Mouse (Mus musculus): Measurements from ENCODE around the gene Kcnk3.

DNA sequence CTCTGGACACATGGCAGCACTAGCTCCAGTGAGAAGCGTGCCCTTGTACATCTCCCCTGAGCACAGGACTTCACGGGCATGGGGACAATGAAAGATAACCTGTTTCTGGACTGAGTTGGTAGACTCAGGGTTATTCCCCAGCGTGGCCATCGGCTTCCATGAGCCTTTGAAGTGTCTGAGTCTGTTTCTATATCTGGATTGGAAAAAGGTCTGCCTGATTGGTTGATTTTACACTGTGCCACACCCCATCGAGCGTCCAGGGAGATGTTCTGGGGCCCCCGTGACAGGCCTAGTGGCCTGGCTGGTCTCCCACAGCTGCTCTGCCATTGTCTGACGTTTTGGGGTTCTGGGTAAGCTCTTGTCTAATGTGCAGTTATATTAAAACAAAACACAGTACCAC lies 67.1 kb downstream of the Kcnk3 start:
- TF ChIP-seq CTCF (IDR thresholded peaks at IDR 0.05) (no peak), EP300 (IDR thresholded peaks at IDR 0.05) (no peak)

Measured in lung, postnatal 0 days (tissue).